Comparison of ENCODE assay signal across 19 mouse cellular contexts in the genomic region with DNA sequence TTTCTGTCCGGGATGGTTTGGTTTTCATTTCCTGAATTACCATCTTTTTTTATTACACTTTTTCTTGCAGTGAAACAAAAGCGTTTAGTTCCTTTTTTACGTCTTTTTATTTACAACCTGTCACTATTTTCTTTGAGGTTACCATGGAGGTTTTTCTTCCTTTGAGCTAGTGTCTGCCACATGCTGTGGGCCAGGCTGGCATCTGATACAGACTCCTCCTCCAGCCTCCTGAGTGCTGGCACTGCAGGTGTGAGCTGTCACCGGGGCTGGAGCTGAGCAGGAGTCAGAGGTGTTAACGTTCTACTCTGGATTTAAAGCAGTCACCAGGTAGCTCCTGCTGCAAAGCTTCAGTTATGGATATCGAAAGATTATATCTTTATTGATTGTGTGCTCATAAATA. TPM values are rescaled to one million over a fixed set of nuclear protein-coding genes. Genes with fewer than 3 reads are reported as not detected.
A peak's percentile ranks its signal among the peaks of the same experiment; 100 is the strongest.
DNase-seq lines count a peak whose midpoint lies in the region; ATAC-seq and TF ChIP-seq lines count a peak whose summit lies in the region.
"Had no signal": no experiment of that assay in that cellular context is flagged by ENCODE, and none has a peak within 500 bp of the region (broad histone marks: within the 10 kb centered on the region; RNA-seq: fewer than 3 reads in every experiment).

No protein-coding gene starts in this region.

- ATAC-seq in forebrain, postnatal 0 days = 0 out of 2 replicates have a peak, but pooled peaks have one; percentile 51
- ATAC-seq in forebrain, embryonic 13.5 days = no peak
- ATAC-seq: midbrain, embryonic 13.5 days had no signal

- DNase-seq in forebrain, postnatal 0 days = no peak
- DNase-seq in cerebellum, postnatal 14 days = peak; percentile 77 to 78
- peak; percentile 62 for DNase-seq in splenic B cell, adult 2 months (ENCODE audit: low read depth, low spot score)
- DNase-seq in urinary bladder, postnatal 25 days (ENCODE audit: low spot score) = no peak
- no peak for DNase-seq in ovary, postnatal 14 days (ENCODE audit: low spot score)
- DNase-seq in embryonic facial prominence, embryonic 10.5 days (ENCODE audit: low spot score) = no peak
- DNase-seq: adrenal gland, postnatal 25 days; heart, adult 2 months; kidney, adult 2 months; kidney, postnatal 25 days; liver; lung, embryonic 14.5 days; right cerebral cortex, postnatal 14 days had no signal

- H3K27me3 ChIP-seq in forebrain, postnatal 0 days (ENCODE audit: insufficient read depth, low read length) = no peaks in the 10 kb centered on the region
- H3K27me3 ChIP-seq in forebrain, embryonic 13.5 days = peaks cover 13% of the 10 kb centered on the region
- H3K27me3 ChIP-seq in splenic B cell, adult 2 months (ENCODE audit: control insufficient read depth, insufficient read depth, low read length, poor library complexity, severe bottlenecking) = no peaks in the 10 kb centered on the region
- H3K27me3 ChIP-seq in embryonic facial prominence, embryonic 10.5 days (replicated peaks; ENCODE audit: low read depth, poor library complexity, severe bottlenecking) = 0 out of 2 replicates have a peak, but pooled peaks cover 11% of the 10 kb centered on the region
- H3K27me3 ChIP-seq: embryonic facial prominence, embryonic 13.5 days; hindbrain, embryonic 15.5 days; midbrain, embryonic 13.5 days had no signal

- no peaks in the 10 kb centered on the region for H3K36me3 ChIP-seq in forebrain, postnatal 0 days (ENCODE audit: insufficient read depth)
- no peaks in the 10 kb centered on the region for H3K36me3 ChIP-seq in forebrain, embryonic 13.5 days (ENCODE audit: poor library complexity, severe bottlenecking)
- no peaks in the 10 kb centered on the region for H3K36me3 ChIP-seq in splenic B cell, adult 2 months (ENCODE audit: control insufficient read depth, insufficient read depth, low read length, poor library complexity, severe bottlenecking)
- no peaks in the 10 kb centered on the region for H3K36me3 ChIP-seq in embryonic facial prominence, embryonic 10.5 days (replicated peaks)
- H3K36me3 ChIP-seq: embryonic facial prominence, embryonic 13.5 days; hindbrain, embryonic 15.5 days; midbrain, embryonic 13.5 days had no signal

- no peak overlapping the region for H3K4me2 ChIP-seq in forebrain, postnatal 0 days (ENCODE audit: low read depth)
- H3K4me2 ChIP-seq in forebrain, embryonic 13.5 days = no peak overlapping the region
- H3K4me2 ChIP-seq: embryonic facial prominence, embryonic 13.5 days; hindbrain, embryonic 15.5 days; lung, embryonic 14.5 days; midbrain, embryonic 13.5 days had no signal

- no peak overlapping the region for H3K27ac ChIP-seq in forebrain, postnatal 0 days (ENCODE audit: low read depth, low read length)
- no peak overlapping the region for H3K27ac ChIP-seq in forebrain, embryonic 13.5 days
- no peak overlapping the region for H3K27ac ChIP-seq in embryonic facial prominence, embryonic 10.5 days (replicated peaks)
- H3K27ac ChIP-seq: embryonic facial prominence, embryonic 13.5 days; heart, adult 2 months; hindbrain, embryonic 15.5 days; macrophage; midbrain, embryonic 13.5 days had no signal

- TF ChIP-seq CTCF in forebrain, postnatal 0 days (IDR thresholded peaks at IDR 0.05; ENCODE audit: low read depth) = no peak

- no peaks in the 10 kb centered on the region for H3K4me1 ChIP-seq in forebrain, postnatal 0 days (ENCODE audit: insufficient read depth)
- no peaks in the 10 kb centered on the region for H3K4me1 ChIP-seq in forebrain, embryonic 13.5 days
- H3K4me1 ChIP-seq in embryonic facial prominence, embryonic 10.5 days = peaks cover 36% of the 10 kb centered on the region
- H3K4me1 ChIP-seq: hindbrain, embryonic 15.5 days; midbrain, embryonic 13.5 days had no signal

- 45% methylated on average over 6 of the region's 6 CpGs for WGBS in forebrain, postnatal 0 days
- WGBS in forebrain, embryonic 13.5 days = 57% methylated on average over 6 of the region's 6 CpGs
- 62% methylated on average over 6 of the region's 6 CpGs for WGBS in embryonic facial prominence, embryonic 10.5 days

- H3K9me3 ChIP-seq in forebrain, postnatal 0 days (ENCODE audit: low read length) = no peaks in the 10 kb centered on the region
- H3K9me3 ChIP-seq in forebrain, embryonic 13.5 days (replicated peaks) = no peaks in the 10 kb centered on the region
- H3K9me3 ChIP-seq in embryonic facial prominence, embryonic 10.5 days = no peaks in the 10 kb centered on the region
- H3K9me3 ChIP-seq: embryonic facial prominence, embryonic 13.5 days; hindbrain, embryonic 15.5 days; midbrain, embryonic 13.5 days had no signal

- H3K4me3 ChIP-seq in forebrain, postnatal 0 days (ENCODE audit: low read depth, low read length) = no peak overlapping the region
- no peak overlapping the region for H3K4me3 ChIP-seq in forebrain, embryonic 13.5 days
- H3K4me3 ChIP-seq in embryonic facial prominence, embryonic 10.5 days = no peak overlapping the region
- H3K4me3 ChIP-seq: embryonic facial prominence, embryonic 13.5 days; heart, adult 2 months; hindbrain, embryonic 15.5 days; midbrain, embryonic 13.5 days; myocyte had no signal

- H3K9ac ChIP-seq in forebrain, postnatal 0 days = no peak overlapping the region
- H3K9ac ChIP-seq in forebrain, embryonic 13.5 days = no peak overlapping the region
- H3K9ac ChIP-seq: embryonic facial prominence, embryonic 13.5 days; hindbrain, embryonic 15.5 days; lung, embryonic 14.5 days; midbrain, embryonic 13.5 days had no signal

RNA-seq across cellular contexts. Expression of gene Cdh15, which starts 25.4 kb away (rescaled TPM):
- 1.7 and 1.8 TPM in 2 replicates for total RNA-seq in forebrain, postnatal 0 days (2014; rRNA removed)
- polyA plus RNA-seq in forebrain, postnatal 0 days (2015; fragmentation: Nextera tagmentation; extraction: Ambion mirVana) = 2.7 and 3.3 TPM in 2 replicates
- 0.28 and 0.74 TPM in 2 replicates for polyA plus RNA-seq in forebrain, embryonic 13.5 days (2015; fragmentation: Nextera tagmentation; extraction: Ambion mirVana)
- 1.7 and 2.0 TPM in 2 replicates for polyA plus RNA-seq in embryonic facial prominence, embryonic 10.5 days (2016; fragmentation: Nextera tagmentation; extraction: Ambion mirVana)
- total RNA-seq: heart, adult 2 months had no signal
- polyA plus RNA-seq: heart, adult 2 months; lung, embryonic 14.5 days; macrophage had no signal

Comparison
In these comparisons a context has a peak if more than half of its experiments do, and no peak if none do; other contexts are left out.
1. DNase-seq: peak in cerebellum, postnatal 14 days (2 of 2) and splenic B cell, adult 2 months (single experiment); none in forebrain, postnatal 0 days (single experiment), urinary bladder, postnatal 25 days (single experiment), ovary, postnatal 14 days (single experiment) and embryonic facial prominence, embryonic 10.5 days (single experiment).